Mouse (Mus musculus): ENCODE measurements around the gene Hlcs.

Hlcs gene

DNA sequence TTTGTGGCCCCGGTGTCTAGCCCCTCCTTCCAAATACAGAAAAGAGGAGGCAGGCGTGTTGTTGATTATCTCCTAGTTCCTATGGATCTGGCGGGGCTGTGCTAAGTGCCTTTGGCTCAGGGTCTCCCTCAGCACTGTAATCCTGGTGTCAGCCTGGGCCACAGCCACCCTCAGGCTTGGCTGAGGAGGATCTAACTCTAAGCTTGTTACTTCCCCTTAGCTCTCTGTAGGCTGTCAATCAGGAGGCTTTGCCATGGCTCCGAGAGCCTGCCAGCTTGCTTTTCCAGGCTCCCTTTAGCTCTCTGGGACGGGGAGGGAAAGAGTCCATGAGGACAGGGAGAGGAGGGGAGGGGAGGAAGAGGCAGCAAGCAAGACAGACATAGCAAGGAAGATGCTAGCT lies 148.4 kb downstream of the Hlcs start:
- in situ Hi-C loops (cut with MboI, MseI), result no loop called here

- in situ Hi-C loops (cut with MboI, MseI), result no loop called here
Measured at GRCm38 (mm10) chr16:94164236-94164635, 149.1 kb downstream of the Hlcs start.

DNA sequence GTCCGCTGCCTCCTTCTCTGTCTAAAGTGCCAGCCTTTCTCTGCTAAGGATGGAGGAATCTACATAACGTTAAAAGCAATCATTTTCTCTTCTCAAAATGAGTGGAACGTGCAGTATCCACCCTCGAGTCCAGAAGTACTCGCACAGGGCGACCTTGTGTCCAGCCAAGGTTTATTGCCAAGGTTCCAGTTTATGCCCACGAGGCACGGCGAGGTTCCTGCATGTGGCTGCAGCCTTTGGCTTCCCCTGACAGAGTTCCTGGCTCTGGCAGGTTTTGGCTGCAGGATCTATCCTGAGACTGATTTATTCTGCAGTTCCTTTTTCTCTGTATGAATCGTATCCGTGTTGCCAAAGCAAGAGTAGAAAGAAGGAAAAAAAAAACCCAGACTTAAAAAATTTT lies 150.3 kb downstream of the Hlcs start:
- in situ Hi-C loops (cut with MboI, MseI), result no loop called here

- in situ Hi-C loops (cut with MboI, MseI), result no loop called here
Measured at GRCm38 (mm10) chr16:94162000-94162399, 151.4 kb downstream of the Hlcs start.

DNA sequence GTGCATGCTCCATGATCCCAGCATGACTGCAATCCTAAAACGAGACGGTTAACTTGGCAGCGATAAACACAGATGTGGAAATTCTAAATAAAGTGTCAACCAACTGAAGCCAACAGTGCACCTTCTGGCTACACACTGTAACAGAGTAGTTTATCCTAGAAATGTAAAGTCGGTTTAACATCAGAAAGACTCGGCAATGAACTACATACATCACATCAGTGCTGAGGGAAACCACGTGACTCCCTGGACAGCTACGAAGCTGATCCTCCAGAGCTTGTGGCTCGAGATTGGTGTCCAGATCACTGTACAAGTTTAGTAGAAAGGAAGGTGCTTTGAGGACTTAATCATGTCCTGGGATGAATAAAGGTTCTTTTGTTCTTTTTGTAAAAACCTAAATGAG lies 155.6 kb downstream of the Hlcs start:
- in situ Hi-C loops (cut with MboI, MseI), result no loop called here

GRCm38 (mm10) chr16:94155041-94155653 lies 158.2 kb downstream of the Hlcs start:
- in situ Hi-C loops (cut with MboI, MseI), result no loop called here

DNA sequence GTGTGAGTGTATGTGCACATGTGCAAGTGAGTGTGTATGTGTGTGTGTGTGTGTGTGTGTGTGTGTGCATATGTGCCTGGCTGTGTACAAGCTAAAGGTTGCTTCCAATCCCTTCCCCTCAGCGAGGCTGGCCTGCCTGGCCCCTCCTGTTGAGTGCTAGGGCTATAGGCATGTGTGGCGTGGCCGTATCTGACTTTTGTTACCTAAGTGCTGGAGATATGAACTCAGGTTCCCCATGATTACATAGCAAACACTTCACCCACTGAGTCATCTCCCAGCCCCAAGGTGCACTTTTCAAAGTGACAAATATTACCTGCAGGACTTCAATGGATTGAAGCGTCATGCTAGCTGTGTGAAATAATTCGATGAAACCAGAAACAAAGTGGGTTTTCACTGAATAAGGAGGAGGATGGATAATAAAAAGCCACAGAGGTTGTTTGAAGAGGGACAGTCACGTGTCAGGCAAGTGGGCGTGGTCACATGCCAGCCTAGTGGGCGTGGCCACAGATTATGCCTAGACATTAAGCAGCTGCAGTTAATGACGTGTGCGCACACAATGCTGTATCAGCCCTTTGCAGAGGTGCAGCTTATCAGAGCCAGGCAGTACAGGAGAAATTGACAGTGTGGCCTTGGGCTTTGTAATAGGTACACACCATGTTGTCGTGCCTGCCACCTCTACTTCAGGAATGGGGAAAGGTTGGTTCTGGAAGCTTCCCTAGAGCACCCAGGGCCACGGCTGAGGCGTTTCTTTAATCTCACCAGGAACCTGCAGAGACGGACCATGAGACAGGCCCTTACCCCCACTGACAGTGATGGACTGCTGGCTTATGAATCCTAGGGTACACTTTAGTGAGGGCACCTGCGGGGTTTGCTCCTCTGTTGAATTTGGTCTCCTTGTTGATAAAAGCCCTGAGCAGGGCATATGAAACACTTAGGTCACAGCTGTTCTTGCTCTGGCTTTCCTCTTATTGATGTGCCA lies 163.0 kb downstream of the Hlcs start:
- in situ Hi-C loops (cut with MboI, MseI), result no loop called here

DNA sequence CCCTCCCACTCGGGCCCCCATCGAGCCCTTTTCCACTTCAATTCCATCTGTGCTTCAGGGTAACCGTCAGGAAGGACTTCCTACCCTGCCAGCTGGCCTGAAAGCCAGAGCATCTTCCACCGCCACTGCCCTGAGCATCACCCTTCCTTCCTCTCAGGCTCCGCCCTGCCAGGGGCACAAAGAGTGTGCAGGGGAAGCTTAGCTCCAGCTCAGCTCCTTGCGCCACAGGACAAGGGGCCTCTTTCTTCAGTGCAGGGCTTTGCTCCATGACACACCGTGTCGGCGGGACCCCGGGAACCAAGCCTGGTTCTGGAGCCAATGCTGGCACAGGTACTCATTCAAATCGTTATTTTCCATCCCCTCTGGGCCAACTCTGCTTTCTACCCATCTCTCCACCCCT lies 165.2 kb downstream of the Hlcs start:
- in situ Hi-C loops (cut with MboI, MseI), result no loop called here

GRCm38 (mm10) chr16:94143325-94143724 lies 170.0 kb downstream of the Hlcs start:
- in situ Hi-C loops (cut with MboI, MseI), result no loop called here

DNA sequence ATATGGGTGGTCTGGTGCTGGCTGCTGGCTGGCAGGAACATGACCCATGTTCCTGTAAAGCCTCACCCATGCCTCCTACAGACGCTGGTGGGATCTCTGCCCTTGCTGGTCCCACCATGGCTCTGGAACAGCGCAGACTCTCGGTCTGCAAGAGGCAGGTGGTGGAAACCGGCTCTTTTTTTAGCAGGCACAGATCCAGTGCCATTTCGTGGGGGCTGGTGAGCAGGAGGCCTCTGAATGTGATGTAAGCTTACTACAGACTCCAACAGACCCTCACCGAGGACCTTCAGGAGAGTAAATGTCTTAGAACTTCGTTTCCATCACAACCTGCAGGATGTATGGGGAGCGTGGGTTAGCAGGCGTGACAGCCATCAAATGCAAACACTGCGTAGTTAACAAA lies 172.6 kb downstream of the Hlcs start:
- in situ Hi-C loops (cut with MboI, MseI), result no loop called here

GRCm38 (mm10) chr16:94134218-94134617 lies 179.2 kb downstream of the Hlcs start:
- in situ Hi-C loops (cut with MboI, MseI), result no loop called here

DNA sequence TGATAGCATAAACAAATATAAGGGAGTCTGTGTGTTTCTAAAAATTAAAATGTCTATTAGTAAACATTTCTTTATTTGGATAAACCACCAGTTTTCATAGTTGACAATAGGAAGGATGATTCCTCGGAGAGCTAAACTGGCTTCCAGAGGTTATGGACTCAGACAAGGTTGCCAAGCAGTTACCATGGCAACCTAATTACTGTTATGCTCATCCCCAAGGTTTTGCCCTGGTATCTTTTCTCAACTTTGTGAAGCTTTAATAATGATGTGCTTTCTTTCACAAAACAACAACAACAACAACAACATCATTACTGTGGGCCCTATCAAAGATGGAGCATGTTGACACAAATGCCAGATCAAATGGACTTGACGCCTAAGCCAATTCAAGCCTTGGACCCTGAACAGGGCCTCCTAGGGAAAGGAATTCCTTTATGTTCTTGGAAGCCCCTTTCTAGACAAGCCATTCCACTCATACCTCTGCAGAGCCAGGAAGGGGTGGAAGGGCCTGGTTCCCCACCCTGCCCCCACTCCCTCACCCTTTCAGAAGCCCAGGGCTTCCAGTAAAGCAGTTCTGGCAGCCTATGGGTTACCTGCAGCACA lies 185.0 kb downstream of the Hlcs start:
- in situ Hi-C loops (cut with MboI, MseI), result no loop called here

GRCm38 (mm10) chr16:94126200-94126599 lies 187.2 kb downstream of the Hlcs start:
- in situ Hi-C loops (cut with MboI, MseI), result no loop called here

- in situ Hi-C loops (cut with MboI, MseI), result no loop called here
Measured at GRCm38 (mm10) chr16:94125172-94125981, 188.0 kb downstream of the Hlcs start.

GRCm38 (mm10) chr16:94123247-94123646 lies 190.1 kb downstream of the Hlcs start:
- in situ Hi-C loops (cut with MboI, MseI), result no loop called here

DNA sequence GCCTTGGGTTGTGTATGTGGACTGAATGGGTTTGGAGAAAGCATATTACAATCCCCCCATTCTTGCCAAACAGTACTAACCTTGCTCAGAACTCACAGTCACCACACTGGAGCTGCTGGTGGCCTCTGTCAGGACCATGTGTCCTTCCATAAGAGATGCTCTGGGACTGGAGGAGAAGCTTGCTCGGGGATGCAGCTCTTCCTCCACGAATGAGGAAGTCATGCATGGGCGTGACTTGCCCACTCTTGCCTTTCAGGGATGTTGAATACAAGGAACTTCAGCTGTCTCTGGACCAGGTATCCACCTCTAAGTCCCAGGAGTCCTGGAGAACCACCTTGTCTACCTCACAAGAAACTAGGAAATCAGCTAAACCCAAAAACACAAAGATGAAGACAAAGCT lies 191.0 kb downstream of the Hlcs start:
- in situ Hi-C loops (cut with MboI, MseI), result no loop called here

GRCm38 (mm10) chr16:94118394-94118793 lies 195.0 kb downstream of the Hlcs start:
- in situ Hi-C loops (cut with MboI, MseI), result no loop called here

DNA sequence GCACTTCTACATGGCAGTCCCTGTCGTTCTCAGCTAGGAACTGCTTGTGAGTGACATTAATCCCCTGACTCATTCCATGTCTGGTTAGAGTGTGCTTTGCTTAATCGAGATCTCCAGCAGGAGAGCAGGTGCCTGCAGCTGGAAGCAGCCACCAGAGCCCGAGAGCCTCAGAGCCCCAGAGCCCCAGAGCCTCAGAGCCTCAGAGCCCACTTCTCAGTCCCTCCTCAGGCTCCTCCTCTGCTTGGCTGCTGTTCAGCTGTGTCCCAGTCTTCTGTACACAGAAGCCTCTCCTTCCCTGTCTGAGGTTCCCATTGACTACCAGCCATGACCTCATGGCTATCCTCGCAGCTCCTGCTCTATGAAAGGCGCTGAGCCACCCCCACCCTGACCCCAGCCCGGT lies 196.0 kb downstream of the Hlcs start:
- in situ Hi-C loops (cut with MboI, MseI), result no loop called here

- in situ Hi-C loops (cut with MboI, MseI), result no loop called here
Measured at GRCm38 (mm10) chr16:94114693-94115092, 198.7 kb downstream of the Hlcs start.

DNA sequence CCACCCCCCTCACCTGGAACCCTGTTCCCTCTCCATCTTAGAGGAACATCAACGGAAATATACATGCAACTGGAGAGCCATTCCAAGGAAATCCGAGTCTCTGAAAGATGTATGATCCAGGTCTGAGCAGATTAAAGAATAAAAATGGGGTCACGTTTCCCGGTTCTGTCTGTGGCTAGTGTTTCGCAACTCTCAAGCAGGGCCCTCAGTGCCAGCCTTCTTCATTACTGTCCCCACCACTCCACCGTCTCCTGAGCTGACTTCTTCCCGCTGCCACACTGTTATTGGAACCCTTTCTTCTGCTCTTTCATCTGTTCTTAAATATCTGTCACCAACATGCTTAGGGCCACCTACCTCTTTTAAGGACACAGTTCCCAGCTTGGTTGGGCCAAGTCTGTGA lies 200.2 kb downstream of the Hlcs start:
- in situ Hi-C loops (cut with MboI, MseI), result no loop called here

DNA sequence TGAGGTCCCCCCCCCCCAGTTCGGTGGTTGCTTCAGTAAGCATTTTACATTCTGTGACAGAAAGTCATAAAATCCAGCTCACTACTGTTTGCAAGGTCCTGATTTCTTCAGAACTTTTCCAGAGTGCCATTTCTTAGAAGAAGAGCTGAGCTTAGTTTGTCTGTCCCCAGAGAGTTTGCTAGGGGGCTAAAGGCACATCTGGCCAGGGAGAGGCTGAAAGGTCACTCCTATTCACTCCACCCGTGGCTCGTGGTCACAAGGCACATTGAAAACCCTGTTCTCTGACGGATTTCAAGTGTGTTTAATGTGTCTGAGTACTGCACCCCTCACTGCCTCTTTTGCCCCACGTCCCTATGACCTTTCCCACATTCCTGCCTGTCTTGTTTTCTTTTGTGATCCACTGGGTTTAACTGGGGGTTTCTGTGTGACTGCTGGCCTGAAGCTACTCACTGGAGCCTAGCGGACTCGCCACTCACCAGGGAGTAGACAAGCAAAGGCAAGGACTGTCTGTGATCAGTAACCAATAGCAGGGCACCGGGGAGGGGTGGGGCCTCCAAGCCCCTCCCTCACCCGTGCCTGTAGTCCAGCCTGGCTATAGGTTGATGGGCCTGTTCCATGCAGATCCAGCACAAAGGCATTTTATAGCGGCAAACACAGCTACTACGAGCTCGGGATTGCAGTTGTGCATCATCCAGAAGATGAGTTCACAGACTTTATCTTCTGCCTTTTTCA lies 215.5 kb downstream of the Hlcs start:
- in situ Hi-C loops (cut with MboI, MseI), result no loop called here

All from regulatory T cell (primary cell).